Mouse (Mus musculus) cerebellum, adult 11-12 months (tissue): ENCODE results near the gene Mfsd10.
"Not testable (repeated sequence)": the region's sequence is repeated elsewhere in the genome, so short reads cannot be mapped to it uniquely, and the experiment has no call there.

Source experiments
- DNase-seq: peaks from one replicate; pipeline ENCODE4 v3.0.0; 2022

Mfsd10 gene

DNA sequence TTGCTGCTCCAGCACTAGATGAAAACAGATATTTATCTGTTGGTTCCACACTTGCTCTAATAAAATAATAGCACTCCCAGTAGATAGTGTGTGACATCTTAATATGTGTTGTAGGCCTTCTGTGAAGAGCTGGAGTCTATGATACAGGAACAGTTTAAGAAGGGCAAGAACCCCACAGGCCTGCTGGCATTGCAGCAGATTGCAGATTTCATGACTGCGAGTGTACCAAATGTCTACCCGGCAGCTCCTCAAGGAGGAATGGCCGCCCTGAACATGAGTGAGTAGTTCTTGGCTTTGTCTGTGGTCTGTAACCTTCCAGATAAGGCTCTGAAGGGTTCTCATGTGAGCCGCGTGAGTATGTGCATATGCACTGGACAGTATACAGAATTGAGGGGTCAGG is 32.4 kb downstream of the Mfsd10 start:
- DNase-seq = no peak

DNA sequence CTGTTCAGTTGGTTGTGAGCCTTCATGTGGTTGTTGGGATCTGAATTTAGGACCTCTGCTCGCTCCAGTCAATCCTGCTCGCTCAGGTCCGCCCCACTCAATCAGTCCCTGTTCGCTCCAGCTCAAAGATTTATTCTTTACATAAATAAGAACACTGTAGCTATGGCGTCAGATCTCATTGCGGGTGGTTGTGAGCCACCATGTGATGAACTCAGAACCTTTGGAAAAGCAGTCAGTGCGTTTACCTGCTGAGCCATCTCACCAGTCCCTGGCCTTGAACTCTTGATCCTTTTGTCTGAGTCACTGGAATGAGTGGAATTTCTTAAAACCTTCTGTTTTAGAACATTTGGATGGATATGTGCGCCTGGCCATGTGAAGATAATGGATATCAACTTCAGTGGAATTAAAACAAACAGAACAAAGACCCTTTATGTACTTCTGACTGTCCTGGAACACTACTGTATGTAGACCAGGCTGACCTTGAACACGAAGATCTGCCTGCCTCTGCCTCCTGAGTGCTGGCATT is 43.7 kb downstream of the Mfsd10 start:
- no peak for DNase-seq

GRCm38 (mm10) chr5:34592666-34593065 is 44.3 kb downstream of the Mfsd10 start:
- DNase-seq = no peak

GRCm38 (mm10) chr5:34592224-34592623 is 44.8 kb downstream of the Mfsd10 start:
- DNase-seq = not testable (repeated sequence)

DNA sequence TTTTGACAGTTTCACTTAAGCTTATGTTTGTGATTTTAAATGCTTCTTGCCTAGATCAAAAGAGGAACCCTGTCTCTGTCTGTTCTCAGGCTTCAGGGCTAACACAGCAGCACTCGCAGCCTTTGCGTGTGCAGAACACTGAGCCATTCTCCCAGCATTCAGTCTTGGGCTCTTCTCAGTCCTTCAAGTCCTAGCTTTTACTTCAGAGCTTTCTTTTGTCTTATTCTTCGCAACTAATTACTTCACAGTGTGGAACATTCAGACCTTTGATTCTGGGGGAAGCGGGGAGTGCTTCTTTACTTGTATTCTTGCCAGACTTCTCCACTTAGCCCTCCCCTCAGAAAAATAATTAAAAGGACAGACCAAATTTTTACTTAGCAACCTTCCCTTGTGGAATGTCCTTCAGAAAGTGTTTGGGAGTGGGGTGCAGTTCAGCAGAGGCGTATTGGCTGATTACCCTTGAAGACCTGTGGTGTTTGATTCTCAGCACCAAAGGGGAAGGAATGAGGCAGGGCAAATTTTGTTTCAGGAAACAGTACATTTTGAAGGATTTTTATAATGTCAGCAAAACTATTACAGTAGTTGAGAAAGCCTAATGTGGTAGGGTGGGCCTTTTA is 45.5 kb downstream of the Mfsd10 start:
- DNase-seq = no peak

DNA sequence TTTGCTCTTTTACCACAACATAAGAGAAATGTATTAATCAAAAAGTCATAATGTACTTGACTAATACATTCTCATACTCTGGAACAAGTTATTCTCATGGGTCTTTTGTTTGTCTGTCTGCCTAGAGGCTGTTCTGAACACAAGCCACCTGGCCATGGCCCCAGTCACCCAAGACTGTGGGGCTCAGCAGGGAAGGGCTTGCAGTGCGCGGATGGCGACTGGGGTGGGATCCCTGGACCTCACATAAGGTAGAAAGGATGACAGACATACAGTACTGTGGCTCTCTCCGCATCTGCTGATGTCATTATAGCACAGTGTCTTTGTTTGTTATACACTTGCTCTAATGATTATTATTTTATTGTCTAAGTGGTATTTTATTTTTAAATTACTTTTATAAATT is 46.3 kb downstream of the Mfsd10 start:
- no peak for DNase-seq

GRCm38 (mm10) chr5:34590059-34590458 is 47.0 kb downstream of the Mfsd10 start:
- no peak for DNase-seq

DNA sequence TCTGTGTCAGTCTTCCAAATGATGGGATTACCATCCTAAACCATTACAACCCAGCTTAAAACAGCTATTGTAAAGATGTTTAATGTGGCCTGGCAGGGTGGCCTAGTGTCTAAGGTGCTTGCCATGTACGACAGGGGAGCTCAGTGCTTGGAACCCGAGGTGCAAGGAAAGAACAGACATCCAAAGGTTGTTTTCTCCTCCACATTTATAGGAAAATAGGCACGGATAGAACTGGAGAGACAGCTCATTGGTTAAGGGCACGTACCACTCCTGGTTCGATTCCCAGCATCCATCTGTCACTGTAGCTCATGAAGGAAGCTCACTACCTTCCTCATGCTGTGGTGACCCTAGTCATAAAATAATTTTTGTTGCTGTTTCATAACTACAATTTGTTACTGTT is 49.1 kb downstream of the Mfsd10 start:
- DNase-seq = no peak

- no peak for DNase-seq
Observed at GRCm38 (mm10) chr5:34585216-34585615, 51.8 kb downstream of the Mfsd10 start.
